Mouse (Mus musculus) MEL (cell line): ENCODE data around the gene Cemip.

Experiments used
- MXI1 ChIP-seq: IDR thresholded peaks from 2 replicates; pipeline ENCODE4 v1.6.1; 2011; ENCODE audit warnings: mild to moderate bottlenecking, low read depth, low read length, improper control_type of control experiment
- MYC ChIP-seq: IDR thresholded peaks from 2 replicates; pipeline ENCODE4 v1.6.1; 2011; ENCODE audit warnings: low read depth, mild to moderate bottlenecking, low read length, improper control_type of control experiment, moderate library complexity

DNA sequence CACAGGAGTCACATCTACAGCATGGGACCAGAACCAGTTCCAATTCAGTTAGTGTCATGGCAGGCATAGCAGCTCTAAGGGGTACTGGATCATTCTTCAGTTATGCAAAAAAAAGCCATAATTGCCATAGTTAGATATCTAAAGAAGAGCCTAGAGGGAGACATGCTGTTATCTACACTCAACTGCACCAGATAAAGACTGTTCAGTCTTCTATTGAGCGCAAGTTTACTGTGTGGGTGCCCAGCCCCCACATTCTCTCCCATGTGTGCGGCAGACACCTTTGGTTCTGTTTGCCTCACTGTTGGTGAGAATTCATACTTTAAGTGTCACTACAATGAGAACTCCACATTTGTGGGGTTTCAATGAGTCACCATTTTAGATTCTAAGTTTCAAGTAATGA, 85.6 kb downstream of the Cemip start:
- TF ChIP-seq MXI1 (no peak), MYC (no peak)
